Mouse (Mus musculus) neutrophil, adult 5-6 weeks (primary cell): ENCODE measurements around the gene Bdkrb2. TPM values are rescaled to one million over a fixed set of nuclear protein-coding genes. Genes with fewer than 3 reads are reported as not detected.

Experiments used
- ATAC-seq: fragments of 151-379, 151-347 bp; 2 replicates; pipeline ENCODE4 v1.8.0; 2017; ENCODE audit warnings: mild to moderate bottlenecking, moderate TSS enrichment; ENCODE audit not compliant: insufficient number of reproducible peaks, poor library complexity, low FRiP score, severe bottlenecking; ENCODE audit errors: extremely low read depth
- total RNA-seq: library from RNA; stranded (forward); fragments of 200-1000 nt; gene quantifications from 2 replicates; pipeline ENCODE4 v1.2.3, GENCODE M21; 2017

Bdkrb2 gene
- total RNA-seq, 1 experiment from 2014 or later: not detected

DNA sequence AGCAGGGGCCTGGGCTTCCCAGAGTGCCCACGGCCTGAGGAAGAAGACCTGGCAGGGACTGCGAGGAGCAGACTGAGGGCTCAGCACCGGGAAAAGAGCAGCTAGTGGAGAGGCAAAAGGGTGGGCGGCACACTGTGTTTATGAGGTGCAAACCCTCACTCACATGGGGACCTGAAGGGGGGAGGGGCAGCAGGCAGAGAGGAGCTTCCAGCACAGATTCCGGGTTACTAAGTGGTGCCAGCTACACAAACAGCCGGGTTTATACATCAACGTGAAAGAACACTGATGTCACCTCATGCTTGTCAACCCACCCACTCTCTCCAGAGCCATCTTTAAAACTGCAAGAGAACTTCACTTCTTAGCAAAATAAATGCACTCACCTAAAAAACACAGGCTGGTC is 62.8 kb downstream of the Bdkrb2 start:
- no peak for ATAC-seq

DNA sequence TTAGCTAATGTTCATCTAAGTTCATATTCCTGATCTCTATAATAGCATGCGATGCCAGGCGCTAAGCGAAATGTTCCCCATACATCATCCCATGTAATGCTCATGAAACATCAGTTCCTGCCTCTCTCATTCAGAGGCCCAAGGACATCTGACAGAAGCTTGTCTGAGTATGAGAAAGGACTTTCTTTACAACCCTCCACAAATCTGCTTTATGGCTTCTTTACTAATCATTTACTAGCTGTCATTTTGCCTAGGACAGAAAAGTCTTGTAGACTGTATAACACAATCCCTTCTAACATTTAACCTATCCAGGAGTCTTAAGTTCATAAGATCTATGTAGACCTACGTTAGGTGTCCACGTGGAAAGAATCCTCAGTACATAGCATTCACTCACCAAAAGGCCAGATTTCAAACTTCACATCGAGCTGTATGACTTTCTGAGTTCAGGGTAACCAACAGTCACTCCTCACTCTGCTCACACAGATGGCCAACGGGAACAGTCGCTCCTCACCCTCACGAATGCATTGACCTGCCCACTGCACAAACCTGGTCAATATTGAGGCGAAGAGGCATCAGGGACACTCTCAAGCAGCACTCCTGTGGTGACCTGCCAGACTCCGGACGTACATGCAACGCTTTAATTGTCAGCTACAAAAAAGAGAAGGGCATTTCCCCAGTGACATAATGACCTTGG is 71.5 kb downstream of the Bdkrb2 start:
- ATAC-seq: no peak

DNA sequence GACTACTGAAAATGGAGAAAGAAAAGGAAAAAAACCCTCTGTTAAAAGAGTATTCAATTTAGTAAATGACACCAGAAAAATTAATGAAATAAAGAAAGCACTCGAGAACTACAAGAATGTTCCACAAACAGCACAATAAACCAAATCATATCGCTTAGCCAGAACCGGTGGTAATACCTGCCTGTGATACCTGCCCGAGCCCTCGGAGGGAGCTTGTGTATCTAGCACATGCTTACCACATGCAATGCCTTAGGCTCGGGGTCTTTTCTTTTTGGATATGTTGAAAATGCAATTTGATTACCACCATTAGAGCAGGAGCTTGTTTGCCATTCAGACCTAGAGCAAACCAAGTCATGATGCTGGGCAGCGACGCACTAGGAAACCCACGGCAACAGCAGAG is 73.5 kb downstream of the Bdkrb2 start:
- ATAC-seq: no peak

DNA sequence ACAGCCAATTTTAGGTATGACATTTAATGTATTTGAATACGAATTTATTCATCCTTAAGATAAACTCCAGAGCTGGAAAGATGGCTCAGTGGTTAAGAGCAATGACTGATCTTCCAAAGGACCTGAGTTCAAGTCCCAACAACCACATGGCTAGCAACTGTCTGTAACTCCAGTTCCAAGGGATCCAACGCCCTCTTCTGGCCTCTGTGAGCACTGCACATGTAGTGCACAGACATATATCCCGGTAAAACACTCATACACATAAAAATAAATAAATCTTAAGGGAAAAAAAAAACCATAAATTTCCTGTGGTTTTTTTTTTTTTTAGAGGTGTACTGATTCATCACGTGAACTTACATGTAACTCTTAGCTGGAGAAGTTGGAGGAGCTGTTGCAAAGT is 74.5 kb downstream of the Bdkrb2 start:
- ATAC-seq: no peak

DNA sequence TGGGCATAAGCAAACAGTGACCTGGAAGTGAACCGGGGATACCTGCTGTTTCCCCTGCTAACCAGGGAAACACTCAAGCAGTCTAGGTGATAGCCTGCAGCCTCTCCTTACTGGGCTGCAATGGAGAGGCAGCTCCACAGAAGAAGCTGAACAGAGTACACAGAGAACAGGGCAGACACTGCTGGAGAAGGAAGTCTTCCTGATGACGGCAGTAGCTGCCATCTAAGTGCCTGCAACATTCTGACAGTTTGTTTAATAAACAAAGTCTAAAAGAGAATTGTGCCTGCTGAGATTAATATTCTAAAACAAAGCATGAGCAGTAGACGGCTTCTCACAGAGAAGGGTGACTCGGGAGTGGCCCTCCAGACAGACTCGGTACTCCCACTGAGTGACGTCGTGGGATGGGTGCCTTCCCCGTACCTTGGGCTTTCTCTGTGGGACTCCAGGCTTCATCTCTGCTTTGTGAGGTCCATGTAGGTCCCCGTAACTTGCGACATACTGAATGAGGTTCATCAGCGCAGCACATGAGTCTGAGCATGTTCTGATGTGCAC is 79.8 kb downstream of the Bdkrb2 start:
- no peak for ATAC-seq

Other genes with a start within 250 kb of the Bdkrb2 start
- gene Tunar, start 229.4 kb upstream of the Bdkrb2 start, total RNA-seq: not detected in 2 replicates
- gene D430019H16Rik, start 109.4 kb upstream of the Bdkrb2 start, total RNA-seq: 0.25 TPM in 1 of 2 replicates, not detected in the other
- not detected in 2 replicates for gene Bdkrb1, start 39.9 kb downstream of the Bdkrb2 start, total RNA-seq
- gene Gskip, start 121.6 kb downstream of the Bdkrb2 start, total RNA-seq: 17.0 and 17.1 TPM in 2 replicates
- 32.5 and 36.0 TPM in 2 replicates for gene Atg2b, start 122.0 kb downstream of the Bdkrb2 start, total RNA-seq
- gene Ak7, start 142.8 kb downstream of the Bdkrb2 start, total RNA-seq: 0.12 and 0.25 TPM in 2 replicates
- gene Papola, start 221.5 kb downstream of the Bdkrb2 start, total RNA-seq: 213 and 226 TPM in 2 replicates